Mouse (Mus musculus) layer of hippocampus, adult 6 months (tissue): ENCODE data around the gene Rpl41. TPM values are rescaled to one million over a fixed set of nuclear protein-coding genes. Genes with fewer than 3 reads are reported as not detected.

Experiments used
- long read RNA-seq, 2 experiments: library from polyadenylated mRNA; unstranded; transcript quantifications; one replicate each; pipeline ENCODE4 v2.0.0; 2019 to 2020
- microRNA-seq: library from miRNA; unstranded; fragments of <30 nt; microRNA quantifications from one replicate; pipeline ENCODE4 v1.2.0, GENCODE M21; 2020
- polyA plus RNA-seq: library from polyadenylated mRNA; unstranded; fragments of <200 nt; fragmentation: Nextera tagmentation; gene quantifications from 2 replicates; pipeline ENCODE4 v1.2.3, GENCODE M21; 2021

Gene Rpl41
- polyA plus RNA-seq = 6,437 and 7,138 TPM in 2 replicates
- long read RNA-seq, experiment 1, transcript Rpl41-203 (4 exons, 437 nt) = minor isoform, 40 of 1,745 reads
- long read RNA-seq, experiment 1, transcript Rpl41-206 (3 exons, 544 nt) = minor isoform, 94 of 1,745 reads
- long read RNA-seq, experiment 1, transcript Rpl41-207 (3 exons, 680 nt) = minor isoform, 5 of 1,745 reads
- long read RNA-seq, experiment 1, transcript Rpl41-201 (4 exons, 582 nt) = major isoform, 1,561 of 1,745 reads
- long read RNA-seq, experiment 1, partial matches to known transcripts = 27 of 1,745 reads
- long read RNA-seq, experiment 1, other reads (novel, unspliced or antisense) = 17 of 1,745 reads
- long read RNA-seq, experiment 2, transcript Rpl41-203 (4 exons, 437 nt) = minor isoform, 5 of 88 reads
- long read RNA-seq, experiment 2, transcript Rpl41-206 (3 exons, 544 nt) = minor isoform, 8 of 88 reads
- long read RNA-seq, experiment 2, transcript Rpl41-201 (4 exons, 582 nt) = major isoform, 71 of 88 reads
- long read RNA-seq, experiment 2, partial matches to known transcripts = 0 of 88 reads
- long read RNA-seq, experiment 2, other reads (novel, unspliced or antisense) = 3 of 88 reads

GRCm38 (mm10) chr10:128548947-128549681, at the start of gene Rpl41:
Rpl41 (minus strand) TSS chr10:128549305.

GRCm38 (mm10) chr10:128589464-128590192, 40.5 kb upstream of the Rpl41 start, which contains the start of gene Erbb3:
Erbb3 (minus strand) TSS chr10:128589652.

DNA sequence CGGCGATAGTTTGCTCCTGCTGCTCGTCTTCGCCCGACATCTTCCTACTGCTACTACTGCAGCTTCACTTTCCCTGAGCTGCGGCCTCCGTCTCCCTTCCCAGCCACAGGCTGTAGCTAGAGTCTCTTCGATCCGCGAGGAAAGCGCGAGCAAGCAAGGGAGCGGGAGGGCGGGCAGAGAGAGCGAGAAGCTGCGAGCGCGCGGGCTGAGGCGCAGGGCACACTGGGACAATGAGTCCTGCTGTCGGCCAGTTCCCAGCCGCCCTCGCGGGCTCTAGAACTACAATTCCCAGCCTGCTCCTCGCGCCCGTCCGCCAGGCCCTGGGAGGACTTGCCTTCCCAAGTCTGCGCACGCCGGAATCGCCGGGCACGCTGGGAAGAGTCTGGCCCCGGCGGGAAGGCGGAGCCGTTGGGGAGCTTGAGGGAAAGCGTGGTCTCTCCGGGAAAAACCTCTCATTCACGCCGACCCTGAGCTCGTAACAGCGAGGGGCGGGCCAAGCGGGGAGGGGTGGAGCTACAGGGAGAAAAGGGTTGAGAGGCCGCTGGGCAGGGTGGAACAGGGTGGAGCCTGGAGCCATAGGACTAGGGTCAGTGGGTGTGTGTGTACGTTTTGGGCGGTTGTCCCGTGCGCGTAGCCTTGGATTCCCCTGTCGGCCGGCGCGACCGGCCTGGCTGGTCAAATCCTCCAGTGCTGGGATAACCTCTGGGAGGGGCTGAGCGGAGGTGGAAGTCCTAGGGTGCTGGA, 16.9 kb upstream of the Rpl41 start, which contains the start of gene Pa2g4:
Gene Pa2g4 (minus strand): TSS at position 200 of the 744 bp plus-strand sequence.

DNA sequence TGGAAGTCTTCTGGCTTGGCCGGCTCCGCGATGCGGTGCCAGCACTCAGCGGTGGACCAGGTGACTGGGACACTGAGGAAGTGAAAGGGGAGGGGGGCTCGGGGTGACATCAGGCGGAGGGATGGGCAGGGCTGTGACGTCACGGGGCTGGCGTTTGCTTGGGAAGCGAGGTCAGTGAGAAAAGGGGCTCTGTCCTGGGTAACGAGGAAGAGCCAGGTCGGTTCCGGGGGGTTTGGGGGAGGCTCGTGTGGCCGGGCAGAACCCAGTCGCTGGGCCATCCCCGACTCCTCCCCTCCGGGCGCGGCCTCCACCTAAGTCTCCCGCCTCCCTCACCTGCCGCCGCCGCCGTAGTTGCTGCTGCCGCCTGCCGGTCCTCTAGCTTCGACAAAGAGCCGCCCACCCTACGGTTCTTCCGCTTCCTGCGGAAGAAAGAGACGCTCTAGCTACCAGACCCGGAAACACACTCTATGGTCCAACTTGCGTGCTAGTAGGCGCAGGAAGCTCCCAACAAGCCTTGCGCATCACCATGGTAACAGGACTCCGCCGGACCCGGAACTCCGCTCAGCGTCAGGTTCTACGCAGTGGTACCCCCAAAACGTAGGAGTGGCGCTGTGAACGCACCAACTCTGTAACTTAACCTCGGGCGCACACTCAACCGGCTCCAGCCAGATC, 1.6 kb downstream of the Rpl41 start, which contains the start of gene Zc3h10:
Gene Zc3h10 (minus strand): TSS at position 414 of the 672 bp plus-strand sequence.

GRCm38 (mm10) chr10:128525671-128526308, 23.3 kb downstream of the Rpl41 start, which contains the start of gene Esyt1:
Esyt1 (minus strand) TSS chr10:128525871.

GRCm38 (mm10) chr10:128498590-128498989, 50.5 kb downstream of the Rpl41 start, which contains the start of gene Myl6b:
Myl6b (minus strand) TSS chr10:128498685.

Small RNAs within 50 kb of the gene (microRNA-seq; reads per million reads assigned to microRNA genes)
- gene Gm47275 (not detected), gene Mir6916 (0.64 reads per million), gene Mir6917 (not detected)

Other genes with a start within 250 kb of the Rpl41 start
- gene Pan2, start 246.0 kb downstream of the Rpl41 start, polyA plus RNA-seq = 2.6 and 2.7 TPM in 2 replicates
- 155 and 167 TPM in 2 replicates for gene Cnpy2, start 226.8 kb downstream of the Rpl41 start, polyA plus RNA-seq
- 210 and 229 TPM in 2 replicates for gene Cs, start 211.6 kb downstream of the Rpl41 start, polyA plus RNA-seq
- gene Coq10a, start 180.3 kb downstream of the Rpl41 start, polyA plus RNA-seq = 16.1 and 16.7 TPM in 2 replicates
- gene Ankrd52, start 172.2 kb downstream of the Rpl41 start, polyA plus RNA-seq = 8.8 and 12.6 TPM in 2 replicates
- gene Slc39a5, start 148.1 kb downstream of the Rpl41 start, polyA plus RNA-seq = 0.06 and 0.18 TPM in 2 replicates
- 107 and 127 TPM in 2 replicates for gene Nabp2, start 137.8 kb downstream of the Rpl41 start, polyA plus RNA-seq
- gene Rnf41, start 137.6 kb downstream of the Rpl41 start, polyA plus RNA-seq = 66.3 and 69.8 TPM in 2 replicates
- gene Smarcc2, start 90.1 kb downstream of the Rpl41 start, polyA plus RNA-seq = 80.0 and 92.3 TPM in 2 replicates
- 843 and 993 TPM in 2 replicates for gene Myl6, start 55.2 kb downstream of the Rpl41 start, polyA plus RNA-seq
- gene Myl6b, start 50.6 kb downstream of the Rpl41 start, polyA plus RNA-seq = 2.1 and 3.8 TPM in 2 replicates
- 2.3 and 2.6 TPM in 2 replicates for gene Esyt1, start 23.4 kb downstream of the Rpl41 start, polyA plus RNA-seq
- 5.6 and 5.8 TPM in 2 replicates for gene Zc3h10, start 1.5 kb downstream of the Rpl41 start, polyA plus RNA-seq
- gene Pa2g4, start 16.7 kb upstream of the Rpl41 start, polyA plus RNA-seq = 50.7 TPM in 2 replicates
- gene Erbb3, start 40.3 kb upstream of the Rpl41 start, polyA plus RNA-seq = 1.3 and 1.5 TPM in 2 replicates
- gene Rps26, start 77.4 kb upstream of the Rpl41 start, polyA plus RNA-seq = 1,260 and 1,337 TPM in 2 replicates
- 3.5 and 4.4 TPM in 2 replicates for gene Ikzf4, start 96.7 kb upstream of the Rpl41 start, polyA plus RNA-seq
- gene Suox, start 124.8 kb upstream of the Rpl41 start, polyA plus RNA-seq = 9.6 and 10.0 TPM in 2 replicates
- 50.2 and 54.3 TPM in 2 replicates for gene Rab5b, start 147.0 kb upstream of the Rpl41 start, polyA plus RNA-seq
- gene Pmel, start 154.9 kb upstream of the Rpl41 start, polyA plus RNA-seq = 0.64 and 0.75 TPM in 2 replicates
- 1.2 and 1.5 TPM in 2 replicates for gene Cdk2, start 155.7 kb upstream of the Rpl41 start, polyA plus RNA-seq
- 5.3 TPM in 2 replicates for gene Dgka, start 195.6 kb upstream of the Rpl41 start, polyA plus RNA-seq
- gene Pym1, start 198.6 kb upstream of the Rpl41 start, polyA plus RNA-seq = 6.5 and 6.7 TPM in 2 replicates
- gene Mmp19, start 241.6 kb upstream of the Rpl41 start, polyA plus RNA-seq = 0.11 and 0.31 TPM in 2 replicates